Mouse (Mus musculus) effector memory CD4-positive, alpha-beta T cell, adult 7 months (primary cell): Measurements from ENCODE around the gene Abi3bp. TPM values are rescaled to one million over a fixed set of nuclear protein-coding genes. Genes with fewer than 3 reads are reported as not detected.

ENCODE experiments used
- polyA plus RNA-seq: library from polyadenylated mRNA; unstranded; fragments of 100-300 nt; shearing (Covaris generic); gene quantifications from one replicate; pipeline ENCODE4 v1.2.1, GENCODE M21; 2017

Gene Abi3bp
- polyA plus RNA-seq: not detected

DNA sequence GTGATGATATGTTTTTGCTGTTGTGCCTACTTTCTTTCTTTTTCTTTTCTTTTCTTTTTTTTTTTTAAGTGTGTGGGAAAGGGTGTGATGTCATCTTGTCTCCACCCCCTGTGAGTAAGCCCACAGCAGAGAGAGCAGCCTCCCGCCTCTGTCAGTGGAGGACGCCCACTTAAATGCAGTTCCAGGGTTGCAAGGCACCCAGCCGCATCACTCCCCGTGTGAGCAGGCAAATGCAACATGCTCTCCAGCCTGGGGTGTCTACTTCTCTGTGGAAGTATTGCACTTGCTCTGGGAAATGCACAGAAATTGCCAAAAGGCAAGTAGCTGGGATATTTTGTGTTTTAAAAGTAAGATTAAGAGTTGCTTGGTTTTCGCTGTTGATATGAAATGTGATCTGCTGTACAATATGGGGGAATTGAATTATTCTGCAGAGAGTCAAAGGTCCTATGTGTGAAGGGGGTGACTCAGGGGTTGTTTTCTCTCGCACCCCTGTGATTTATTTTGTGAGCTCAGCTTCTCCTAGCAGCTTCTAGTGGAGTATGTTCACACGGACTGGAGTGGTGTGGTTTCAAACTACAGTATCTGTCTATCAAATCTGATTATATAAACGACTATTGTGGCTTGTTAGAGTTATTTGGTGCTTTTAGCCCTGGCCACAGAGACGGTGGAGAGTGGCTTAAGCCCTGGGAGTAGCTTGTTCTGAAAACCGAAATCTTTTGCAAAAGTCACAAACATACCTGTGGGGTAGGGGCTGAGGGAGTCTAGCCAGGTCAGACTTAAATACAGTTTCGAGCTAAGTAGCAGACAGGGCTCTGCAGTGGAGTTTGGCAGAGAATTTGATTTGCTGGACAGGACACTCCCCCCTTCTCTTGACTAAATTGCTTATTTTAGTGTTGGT, at the start of gene Abi3bp:
Gene Abi3bp (plus strand): TSS at position 202 of the 898 bp plus-strand sequence.

DNA sequence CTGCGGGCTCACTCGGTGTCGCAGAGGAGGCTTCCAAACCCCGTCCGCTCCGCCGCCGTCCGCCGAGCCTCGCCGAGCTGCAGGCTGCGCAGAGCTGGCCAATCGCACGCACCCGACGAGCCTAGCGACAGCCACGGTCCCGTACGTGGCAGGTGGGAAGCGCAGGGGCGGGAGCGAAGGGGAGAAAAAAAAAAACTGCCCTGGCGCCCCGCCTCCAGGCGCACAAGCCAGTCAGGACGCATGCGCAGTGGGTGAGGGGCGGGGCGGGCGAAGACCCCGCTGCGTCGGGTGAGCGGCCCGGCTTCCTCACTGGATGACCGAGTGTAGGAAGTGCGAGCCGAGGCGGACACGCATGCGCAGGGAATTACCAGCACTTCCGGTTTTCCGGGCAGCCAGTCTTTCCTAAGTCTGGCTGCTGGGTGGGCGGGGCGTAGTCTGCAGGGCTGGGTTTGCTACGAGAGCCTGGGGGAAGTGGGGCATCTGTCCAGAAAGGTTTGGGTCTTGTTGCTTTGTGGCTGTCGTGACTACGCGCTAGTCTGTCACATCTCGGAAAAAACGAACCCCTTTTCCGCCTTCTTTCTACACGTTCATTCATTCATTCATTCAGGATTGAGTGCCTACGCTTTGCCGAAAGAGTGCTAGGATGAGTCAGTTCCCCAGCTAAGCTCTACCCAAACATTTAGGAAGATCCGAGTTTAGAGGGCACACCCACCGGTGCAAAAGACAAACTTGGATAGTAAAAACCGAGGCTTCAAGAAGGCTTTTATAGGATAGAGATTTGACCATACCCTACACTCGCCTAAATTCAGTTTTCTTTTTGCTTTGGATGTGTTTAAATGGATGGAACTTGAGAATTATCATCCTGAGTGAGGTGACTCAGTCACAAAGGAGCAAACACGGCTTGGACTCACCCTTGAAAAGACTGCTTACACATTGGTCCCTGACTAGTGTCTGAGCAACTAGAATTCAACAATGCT, 239.8 kb downstream of the Abi3bp start, which contains the start of gene Tfg:
Gene Tfg (minus strand): TSS at position 227 of the 977 bp plus-strand sequence.

Other genes starting within 250 kb of the Abi3bp start
- 40.1 TPM for gene Tfg, start 239.6 kb downstream of the Abi3bp start, polyA plus RNA-seq